Mouse (Mus musculus) heart, embryonic 10.5 days (tissue): ENCODE data around the gene Prps1. TPM values are rescaled to one million over a fixed set of nuclear protein-coding genes. Genes with fewer than 3 reads are reported as not detected.
"Not testable (repeated sequence)": the region's sequence is repeated elsewhere in the genome, so short reads cannot be mapped to it uniquely, and the experiment has no call there.

ENCODE experiments used
- DNase-seq: peaks from one replicate; pipeline ENCODE4 v3.0.0-alpha.2; 2017; ENCODE audit warnings: low spot score
- H3K27ac ChIP-seq: fragments of 300-500 bp; sonication (generic); 2 replicates; pipeline ENCODE4 v1.5.1; 2016; ENCODE audit warnings: mild to moderate bottlenecking
- H3K27me3 ChIP-seq: fragments of 300-500 bp; sonication (generic); 2 replicates; pipeline ENCODE4 v1.6.1; 2016; ENCODE audit warnings: mild to moderate bottlenecking; ENCODE audit not compliant: poor library complexity, insufficient read depth, severe bottlenecking
- H3K36me3 ChIP-seq: fragments of 300-500 bp; sonication (generic); 2 replicates; pipeline ENCODE4 v1.6.1; 2016; ENCODE audit warnings: mild to moderate bottlenecking, moderate library complexity
- H3K4me1 ChIP-seq: fragments of 300-500 bp; sonication (generic); 2 replicates; pipeline ENCODE4 v1.6.1; 2016; ENCODE audit warnings: mild to moderate bottlenecking
- H3K4me3 ChIP-seq: fragments of 300-500 bp; sonication (generic); 2 replicates; pipeline ENCODE4 v1.5.1; 2016; ENCODE audit warnings: mild to moderate bottlenecking, moderate library complexity
- H3K9me3 ChIP-seq: fragments of 300-500 bp; sonication (generic); 2 replicates; pipeline ENCODE4 v1.6.1; 2016; ENCODE audit warnings: mild to moderate bottlenecking, moderate library complexity
- WGBS: fragments of 180-500 bp; shearing (Covaris S2); methylation state at CpG from one replicate; pipeline ENCODE4 v1.1.7; 2016; 5-methylcytosine and 5-hydroxymethylcytosine counted together
- polyA plus RNA-seq: library from polyadenylated mRNA; unstranded; fragments of >200 nt; fragmentation: Nextera tagmentation; extraction: Ambion mirVana; gene quantifications from 2 replicates; pipeline ENCODE4 v1.2.1, GENCODE M21; 2016

Gene Prps1
- polyA plus RNA-seq, 1 experiment from 2014 or later: 61.1 TPM

GRCm38 (mm10) chrX:140505497-140506238, 49.3 kb downstream of the Prps1 start:
- 61% methylated on average over 15 of the region's 15 CpGs for WGBS
- no peak overlapping the region for H3K27ac ChIP-seq
- no peak for DNase-seq
- no peak overlapping the region for H3K4me3 ChIP-seq
- no peaks in the 10 kb centered on the region for H3K9me3 ChIP-seq
- H3K27me3 ChIP-seq: peaks cover 18% of the 10 kb centered on the region; the same call in 1 of the 2 replicates
- H3K4me1 ChIP-seq: peaks cover 6% of the 10 kb centered on the region; the same call in 1 of the 2 replicates
- no peaks in the 10 kb centered on the region for H3K36me3 ChIP-seq

GRCm38 (mm10) chrX:140506436-140507180, 50.2 kb downstream of the Prps1 start:
- Histone ChIP-seq H3K4me1 (peaks cover 12% of the 10 kb centered on the region; the same call in 1 of the 2 replicates), H3K27ac (no peak overlapping the region), H3K4me3 (no peak overlapping the region), H3K9me3 (no peaks in the 10 kb centered on the region), H3K27me3 (peaks cover 27% of the 10 kb centered on the region; the same call in 1 of the 2 replicates), H3K36me3 (no peaks in the 10 kb centered on the region)
- DNase-seq: no peak
- 84% methylated on average over 6 of the region's 6 CpGs for WGBS

GRCm38 (mm10) chrX:140507377-140507776, 51.0 kb downstream of the Prps1 start:
- Histone ChIP-seq H3K27me3 (peaks cover 35% of the 10 kb centered on the region), H3K4me1 (peaks cover 12% of the 10 kb centered on the region; the same call in 1 of the 2 replicates), H3K36me3 (no peaks in the 10 kb centered on the region), H3K27ac (no peak overlapping the region), H3K4me3 (no peak overlapping the region), H3K9me3 (no peaks in the 10 kb centered on the region)
- WGBS: 83% methylated on average over 1 of the region's 1 CpGs
- DNase-seq: no peak

GRCm38 (mm10) chrX:140508791-140509190, 52.4 kb downstream of the Prps1 start:
- not testable (repeated sequence) for H3K9me3 ChIP-seq, H3K36me3 ChIP-seq, H3K4me3 ChIP-seq, H3K27ac ChIP-seq, DNase-seq
- WGBS: 79% methylated on average over 4 of the region's 4 CpGs
- peaks cover 47% of the 10 kb centered on the region for H3K27me3 ChIP-seq
- H3K4me1 ChIP-seq: peaks cover 12% of the 10 kb centered on the region; the same call in 1 of the 2 replicates

- H3K4me3 ChIP-seq: no peak overlapping the region
- WGBS: 56% methylated on average over 6 of the region's 6 CpGs
- no peak overlapping the region for H3K27ac ChIP-seq
- no peaks in the 10 kb centered on the region for H3K36me3 ChIP-seq
- peaks cover 58% of the 10 kb centered on the region for H3K27me3 ChIP-seq
- peaks cover 12% of the 10 kb centered on the region; the same call in 1 of the 2 replicates for H3K4me1 ChIP-seq
- DNase-seq: no peak
- H3K9me3 ChIP-seq: no peaks in the 10 kb centered on the region
Observed at GRCm38 (mm10) chrX:140509817-140510216, 53.4 kb downstream of the Prps1 start.

- WGBS: 32% methylated on average over 24 of the region's 24 CpGs
- Histone ChIP-seq H3K4me1 (peaks cover 9% of the 10 kb centered on the region; the same call in 1 of the 2 replicates), H3K4me3 (peak overlapping the region; percentile 32), H3K9me3 (no peaks in the 10 kb centered on the region), H3K36me3 (no peaks in the 10 kb centered on the region), H3K27ac (peak overlapping the region; percentile 67; the same call in 1 of the 2 replicates), H3K27me3 (peaks cover 62% of the 10 kb centered on the region)
- DNase-seq: no peak
Observed at GRCm38 (mm10) chrX:140510696-140511429, 54.5 kb downstream of the Prps1 start.

- Histone ChIP-seq H3K4me3 (no peak overlapping the region), H3K9me3 (no peaks in the 10 kb centered on the region), H3K36me3 (no peaks in the 10 kb centered on the region), H3K4me1 (peaks cover 6% of the 10 kb centered on the region; the same call in 1 of the 2 replicates), H3K27me3 (peaks cover 64% of the 10 kb centered on the region), H3K27ac (no peak overlapping the region)
- 59% methylated on average over 7 of the region's 7 CpGs for WGBS
- no peak for DNase-seq
Observed at GRCm38 (mm10) chrX:140511687-140512651, 55.6 kb downstream of the Prps1 start.

- Histone ChIP-seq H3K4me3 (no peak overlapping the region), H3K36me3 (no peaks in the 10 kb centered on the region), H3K4me1 (peaks cover 6% of the 10 kb centered on the region; the same call in 1 of the 2 replicates), H3K27me3 (peaks cover 68% of the 10 kb centered on the region), H3K9me3 (no peaks in the 10 kb centered on the region), H3K27ac (no peak overlapping the region)
- DNase-seq: no peak
- WGBS: 91% methylated on average over 2 of the region's 2 CpGs
Observed at GRCm38 (mm10) chrX:140513379-140513778, 57.0 kb downstream of the Prps1 start.

- Histone ChIP-seq H3K27me3 (peaks cover 48% of the 10 kb centered on the region; the same call in 1 of the 2 replicates), H3K4me1 (peaks cover 4% of the 10 kb centered on the region; the same call in 1 of the 2 replicates), H3K36me3 (no peaks in the 10 kb centered on the region), H3K9me3 (no peaks in the 10 kb centered on the region), H3K27ac (no peak overlapping the region), H3K4me3 (no peak overlapping the region)
- WGBS: 85% methylated on average over 8 of the region's 8 CpGs
- no peak for DNase-seq
Observed at GRCm38 (mm10) chrX:140518351-140518750, 61.9 kb downstream of the Prps1 start.

GRCm38 (mm10) chrX:140520146-140521102, 64.0 kb downstream of the Prps1 start:
- no peaks in the 10 kb centered on the region for H3K9me3 ChIP-seq
- DNase-seq: peak; percentile 94
- peaks cover 4% of the 10 kb centered on the region; the same call in 1 of the 2 replicates for H3K4me1 ChIP-seq
- peak overlapping the region; percentile 42 for H3K4me3 ChIP-seq
- H3K36me3 ChIP-seq: no peaks in the 10 kb centered on the region
- peaks cover 29% of the 10 kb centered on the region; the same call in 1 of the 2 replicates for H3K27me3 ChIP-seq
- peak overlapping the region; percentile 67 for H3K27ac ChIP-seq
- 25% methylated on average over 25 of the region's 25 CpGs for WGBS
